Mouse (Mus musculus) right cerebral cortex, postnatal 36 days (tissue): ENCODE results near the gene Zfp317.
A peak's percentile ranks its signal among the peaks of the same experiment; 100 is the strongest.
"Not testable (repeated sequence)": the region's sequence is repeated elsewhere in the genome, so short reads cannot be mapped to it uniquely, and the experiment has no call there.

Experiments used
- DNase-seq, 2 experiments: peaks; one replicate each; pipeline ENCODE4 v3.0.0; 2022; ENCODE audit warnings: low spot score in 2 of 2, mixed read lengths in 1 of 2

Zfp317 gene

GRCm38 (mm10) chr9:19621843-19622822 lies at the start of gene Zfp317:
Zfp317 (plus strand) TSS chr9:19622102.
- DNase-seq, result peak; percentile 89 to 98

GRCm38 (mm10) chr9:19582317-19582716 lies 39.6 kb upstream of the Zfp317 start, which contains the start of gene Olfr855:
Olfr855 (plus strand) TSS chr9:19582617.
- DNase-seq, result no peak

GRCm38 (mm10) chr9:19621297-19621696 lies 605 bp upstream of the Zfp317 start:
- DNase-seq, result no peak

GRCm38 (mm10) chr9:19629574-19629973 lies 7.7 kb downstream of the Zfp317 start:
- DNase-seq, result no peak

GRCm38 (mm10) chr9:19645193-19645592 lies 23.3 kb downstream of the Zfp317 start:
- no peak for DNase-seq

- no peak for DNase-seq
Measured at GRCm38 (mm10) chr9:19690281-19690680, 68.4 kb downstream of the Zfp317 start.

- DNase-seq, result no peak
Measured at GRCm38 (mm10) chr9:19691426-19691825, 69.5 kb downstream of the Zfp317 start.

- no peak for DNase-seq
Measured at GRCm38 (mm10) chr9:19692430-19692829, 70.5 kb downstream of the Zfp317 start.

GRCm38 (mm10) chr9:19694285-19694684 lies 72.4 kb downstream of the Zfp317 start:
- not testable (repeated sequence) for DNase-seq

- not testable (repeated sequence) for DNase-seq
Measured at GRCm38 (mm10) chr9:19694898-19695379, 73.0 kb downstream of the Zfp317 start.
